Mouse (Mus musculus): ENCODE measurements at regions not wholly inside any gene's neighbourhood (a gene's known extent, or its start where the extent isn't known, plus 50 kb on each side); places are given as distances from the start of the nearest gene placed in this dataset.

DNA sequence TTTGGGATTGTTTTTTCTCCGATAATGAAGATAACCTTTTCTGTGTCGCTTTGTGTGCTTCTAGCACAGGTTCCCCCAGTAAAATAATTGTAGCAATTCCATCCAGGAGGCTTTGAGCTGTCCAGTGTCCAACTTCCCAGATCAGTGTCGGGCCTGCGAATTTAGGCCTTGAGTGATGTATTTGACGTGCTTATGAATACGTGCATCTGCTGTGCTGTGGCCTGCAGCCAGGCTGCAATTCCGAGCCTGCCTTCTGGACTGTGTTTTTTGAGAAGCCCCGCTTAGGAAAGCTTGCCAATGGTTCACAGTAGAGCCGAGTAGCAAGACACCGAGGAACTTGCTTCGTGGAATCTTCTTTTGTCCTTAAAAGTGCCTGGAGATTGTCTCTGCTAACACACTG lies 60.8 kb upstream of the Serp2 start:
- TF ChIP-seq EP300 (IDR thresholded peaks at IDR 0.05; ENCODE audit: low read depth) (no peak), CTCF (IDR thresholded peaks at IDR 0.05; ENCODE audit: low read depth) (no peak)

Measured in liver, embryonic 14.5 days (tissue).